Mouse (Mus musculus) MEL (cell line): Measurements from ENCODE around the gene Ifna2.

Experiments used
- CHD1 ChIP-seq: IDR thresholded peaks from 2 replicates; pipeline ENCODE4 v1.6.1; 2012; ENCODE audit warnings: low read depth, mild to moderate bottlenecking, inconsistent platforms, low read length, improper control_type of control experiment
- CHD2 ChIP-seq: IDR thresholded peaks from 2 replicates; pipeline ENCODE4 v1.6.1; 2011; ENCODE audit warnings: low read length, improper control_type of control experiment
- CTCF ChIP-seq, 3 experiments: IDR thresholded peaks in 2 of 3; conservative IDR thresholded peaks in 1 of 3; 2 replicates each; pipeline ENCODE4 v1.5.1; 2011 to 2012; ENCODE audit warnings: low read length in 3 of 3, low read depth in 2 of 3, mild to moderate bottlenecking in 2 of 3, improper control_type of control experiment in 1 of 3, inconsistent platforms in 1 of 3, mixed read lengths in 1 of 3, moderate library complexity in 1 of 3; ENCODE audit not compliant: control insufficient read depth in 1 of 3, insufficient read depth in 1 of 3, poor library complexity in 1 of 3, severe bottlenecking in 1 of 3
- EP300 ChIP-seq, 2 experiments: IDR thresholded peaks; 2 replicates each; pipeline ENCODE4 v1.6.1; 2011; ENCODE audit warnings: improper control_type of control experiment in 2 of 2, low read length in 2 of 2, low read depth in 1 of 2, mild to moderate bottlenecking in 1 of 2
- KAT2A ChIP-seq: conservative IDR thresholded peaks from 2 replicates; pipeline ENCODE4 v1.6.1; 2012; ENCODE audit warnings: low read depth, low read length, improper control_type of control experiment, inconsistent platforms
- MXI1 ChIP-seq: IDR thresholded peaks from 2 replicates; pipeline ENCODE4 v1.6.1; 2011; ENCODE audit warnings: mild to moderate bottlenecking, low read depth, low read length, improper control_type of control experiment
- MYC ChIP-seq: IDR thresholded peaks from 2 replicates; pipeline ENCODE4 v1.6.1; 2011; ENCODE audit warnings: low read depth, mild to moderate bottlenecking, low read length, improper control_type of control experiment, moderate library complexity
- POLR2A ChIP-seq, 2 experiments: IDR thresholded peaks; 2 replicates each; pipeline ENCODE4 v1.6.1; 2011 to 2012; ENCODE audit warnings: low read length in 2 of 2, mild to moderate bottlenecking in 2 of 2, control low read depth in 1 of 2, improper control_type of control experiment in 1 of 2, low read depth in 1 of 2, moderate library complexity in 1 of 2; ENCODE audit not compliant: control insufficient read depth in 1 of 2, insufficient read depth in 1 of 2, poor library complexity in 1 of 2
- POLR2AphosphoS5 ChIP-seq: IDR thresholded peaks from 2 replicates; pipeline ENCODE4 v1.6.1; 2012; ENCODE audit warnings: low read depth, borderline replicate concordance, mild to moderate bottlenecking, inconsistent platforms, low read length, moderate library complexity, mixed read lengths
- RAD21 ChIP-seq: IDR thresholded peaks from 2 replicates; pipeline ENCODE4 v1.6.1; 2011; ENCODE audit warnings: mild to moderate bottlenecking, low read depth, low read length, improper control_type of control experiment
- RCOR1 ChIP-seq: IDR thresholded peaks from 2 replicates; pipeline ENCODE4 v1.6.1; 2012; ENCODE audit warnings: low read depth, mild to moderate bottlenecking, inconsistent platforms, low read length, improper control_type of control experiment
- SIN3A ChIP-seq: IDR thresholded peaks from 2 replicates; pipeline ENCODE4 v1.6.1; 2012; ENCODE audit warnings: low read length, improper control_type of control experiment, inconsistent platforms
- TBP ChIP-seq: IDR thresholded peaks from 2 replicates; pipeline ENCODE4 v1.8.0; 2011; ENCODE audit warnings: low read depth, low read length, improper control_type of control experiment
- USF1 ChIP-seq: IDR thresholded peaks from 2 replicates; pipeline ENCODE4 v1.6.1; 2014; ENCODE audit warnings: low read depth, mild to moderate bottlenecking, inconsistent platforms, low read length, improper control_type of control experiment, moderate library complexity

DNA sequence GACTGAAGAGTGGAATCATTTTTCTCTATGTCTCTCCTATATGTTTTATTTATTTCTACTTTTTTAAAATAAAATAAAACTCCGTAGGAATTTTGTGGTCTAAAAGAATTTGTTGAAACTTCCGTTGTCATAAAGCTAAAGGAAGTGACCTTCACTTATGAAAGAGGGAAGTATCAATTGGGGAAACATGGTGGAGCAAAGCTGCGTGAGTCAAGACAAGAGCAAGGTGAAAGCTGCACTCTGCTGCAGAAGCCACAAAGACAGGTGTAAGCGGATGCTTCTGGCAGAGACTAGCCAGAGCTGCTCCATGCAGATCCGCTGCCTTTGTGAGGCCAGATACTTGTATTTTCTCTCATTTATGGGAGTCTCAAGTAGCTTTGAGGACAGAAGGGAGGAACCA is 15.1 kb upstream of the Ifna2 start:
- no peak for TF ChIP-seq MYC
- no peak for TF ChIP-seq POLR2A (IDR thresholded peaks at IDR 0.05; ENCODE audit: control insufficient read depth in 1 of 2, insufficient read depth in 1 of 2, low read depth in 1 of 2, low read length in 2 of 2, poor library complexity in 1 of 2)
- no peak for TF ChIP-seq USF1
- no peak for TF ChIP-seq CTCF (IDR thresholded peaks at IDR 0.05 in 2 of 3, conservative IDR thresholded peaks at IDR 0.05 in 1 of 3; ENCODE audit: control insufficient read depth in 1 of 3, insufficient read depth in 1 of 3, low read depth in 2 of 3, low read length in 3 of 3, poor library complexity in 1 of 3, severe bottlenecking in 1 of 3)
- TF ChIP-seq SIN3A = no peak
- TF ChIP-seq RAD21 = no peak
- TF ChIP-seq EP300 (IDR thresholded peaks at IDR 0.05; ENCODE audit: low read depth in 1 of 2, low read length in 2 of 2) = no peak
- TF ChIP-seq CHD1 = no peak
- TF ChIP-seq TBP = no peak
- no peak for TF ChIP-seq MXI1
- no peak for TF ChIP-seq POLR2AphosphoS5
- TF ChIP-seq KAT2A = no peak
- no peak for TF ChIP-seq RCOR1
- TF ChIP-seq CHD2 = no peak
